Mouse (Mus musculus) heart, adult 2 months (tissue): ENCODE measurements around the gene Gm13278.
A peak's percentile ranks its signal among the peaks of the same experiment; 100 is the strongest.
"Not testable (repeated sequence)": the region's sequence is repeated elsewhere in the genome, so short reads cannot be mapped to it uniquely, and the experiment has no call there.

Experiments
- CTCF ChIP-seq: fragments of 200-600 bp; IDR thresholded peaks from 2 replicates; pipeline ENCODE4 v1.8.1; 2022; ENCODE audit warnings: antibody characterized with exemption, mild to moderate bottlenecking, moderate library complexity
- EP300 ChIP-seq: fragments of 200-500 bp; IDR thresholded peaks from 2 replicates; pipeline ENCODE4 v1.6.1; 2011; ENCODE audit warnings: low read depth, low read length, control low read depth; ENCODE audit not compliant: insufficient read depth

DNA sequence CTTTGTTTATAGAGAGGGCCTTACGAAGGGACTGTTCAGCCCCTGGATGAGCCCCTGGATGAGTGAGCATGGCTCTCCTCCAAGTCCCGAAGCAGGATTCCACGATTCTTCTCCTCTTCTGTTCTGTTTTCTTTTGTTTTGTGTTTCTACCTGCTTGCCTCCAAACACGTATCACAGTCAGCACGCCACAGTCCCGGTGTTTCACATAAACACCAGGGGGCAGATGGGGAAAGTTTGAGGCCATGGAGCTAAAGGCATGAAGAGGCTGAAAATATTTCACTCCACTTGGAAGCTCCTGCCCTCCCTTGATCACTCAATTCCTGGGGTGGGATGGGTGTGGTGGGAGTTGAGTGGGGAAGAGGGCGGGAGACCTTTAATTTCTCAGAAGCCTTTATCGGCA is 29.6 kb upstream of the Gm13278 start:
- TF ChIP-seq CTCF, result peak; percentile 31; the same call in 1 of the 2 replicates
- not testable (repeated sequence) for TF ChIP-seq EP300
